Mouse (Mus musculus) left cerebral cortex, adult 6 months (tissue): ENCODE results near the gene Sst. TPM values are rescaled to one million over a fixed set of nuclear protein-coding genes. Genes with fewer than 3 reads are reported as not detected.

Experiments
- long read RNA-seq, 2 experiments: library from polyadenylated mRNA; unstranded; transcript quantifications; one replicate each; pipeline ENCODE4 v2.0.0; 2019 to 2020
- polyA plus RNA-seq: library from polyadenylated mRNA; unstranded; fragments of <200 nt; fragmentation: Nextera tagmentation; gene quantifications from 2 replicates; pipeline ENCODE4 v1.2.3, GENCODE M21; 2021

Sst gene
- polyA plus RNA-seq: 137 and 180 TPM in 2 replicates
- long read RNA-seq, experiment 1, transcript Sst-201 (2 exons, 721 nt): major isoform, 15 of 21 reads
- long read RNA-seq, experiment 1, partial matches to known transcripts: 5 of 21 reads
- long read RNA-seq, experiment 1, other reads (novel, unspliced or antisense): 1 of 21 reads
- long read RNA-seq, experiment 2, transcript Sst-201 (2 exons, 721 nt): major isoform, 99 of 117 reads
- long read RNA-seq, experiment 2, partial matches to known transcripts: 15 of 117 reads
- long read RNA-seq, experiment 2, other reads (novel, unspliced or antisense): 3 of 117 reads

GRCm38 (mm10) chr16:23890636-23891035 is at the start of gene Sst:
Gene Sst (minus strand): TSS chr16:23890958.

GRCm38 (mm10) chr16:23932294-23932693 is 41.5 kb upstream of the Sst start, which contains the start of gene Rtp2:
Gene Rtp2 (minus strand): TSS chr16:23932394.

Other genes starting within 250 kb of the Sst start
- gene Rtp2, start 41.4 kb upstream of the Sst start, polyA plus RNA-seq: not detected in 2 replicates
- not detected in 2 replicates for gene Gm37419, start 97.5 kb upstream of the Sst start, polyA plus RNA-seq
- gene Bcl6, start 97.9 kb upstream of the Sst start, polyA plus RNA-seq: 9.1 and 12.0 TPM in 2 replicates